Mouse (Mus musculus): ENCODE measurements at regions not wholly inside any gene's neighbourhood (a gene's known extent, or its start where the extent isn't known, plus 50 kb on each side); places are given as distances from the start of the nearest gene placed in this dataset.

DNA sequence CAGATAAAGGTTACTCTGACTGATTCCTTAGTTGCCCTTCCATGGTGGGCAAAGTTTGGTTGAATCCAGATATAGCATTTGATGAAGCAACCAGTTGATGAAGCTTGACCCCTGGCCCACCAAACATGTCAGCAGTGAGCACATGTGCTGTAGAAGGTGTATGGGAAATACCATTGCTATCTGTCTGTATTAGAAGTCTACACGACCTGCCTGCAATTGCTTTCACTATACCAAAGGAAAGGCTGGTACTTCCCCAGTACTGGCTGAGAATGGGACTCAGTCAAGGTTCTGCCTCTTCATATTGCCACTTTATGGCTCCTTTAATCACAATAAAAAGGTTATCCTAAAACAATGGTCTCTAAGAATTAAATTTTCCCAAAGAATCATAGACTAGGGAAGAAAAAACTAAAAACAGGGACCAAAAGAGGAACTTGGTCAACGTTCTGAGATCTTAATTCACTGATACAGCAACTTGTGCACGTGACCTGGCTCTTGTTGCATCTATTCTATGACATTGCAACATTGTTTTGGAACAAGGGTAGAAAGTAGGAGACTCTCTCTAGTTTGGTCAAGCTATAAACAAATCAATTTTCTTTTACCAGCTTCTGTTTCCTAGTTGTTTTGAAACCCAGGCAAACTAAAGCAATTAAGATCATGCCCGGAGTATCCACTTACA lies 284.0 kb downstream of the Rapgef2 start:
- TF ChIP-seq POLR2A (IDR thresholded peaks at IDR 0.05; ENCODE audit: insufficient read depth, low read length) (no peak), EP300 (IDR thresholded peaks at IDR 0.05; ENCODE audit: insufficient read depth, low read depth, low read length) (no peak), CTCF (IDR thresholded peaks at IDR 0.05; ENCODE audit: low read depth, low read length) (no peak)
- no peaks in the 10 kb centered on the region for H3K36me3 ChIP-seq (ENCODE audit: control insufficient read depth, insufficient read depth, low read length, poor library complexity, severe bottlenecking)

DNA sequence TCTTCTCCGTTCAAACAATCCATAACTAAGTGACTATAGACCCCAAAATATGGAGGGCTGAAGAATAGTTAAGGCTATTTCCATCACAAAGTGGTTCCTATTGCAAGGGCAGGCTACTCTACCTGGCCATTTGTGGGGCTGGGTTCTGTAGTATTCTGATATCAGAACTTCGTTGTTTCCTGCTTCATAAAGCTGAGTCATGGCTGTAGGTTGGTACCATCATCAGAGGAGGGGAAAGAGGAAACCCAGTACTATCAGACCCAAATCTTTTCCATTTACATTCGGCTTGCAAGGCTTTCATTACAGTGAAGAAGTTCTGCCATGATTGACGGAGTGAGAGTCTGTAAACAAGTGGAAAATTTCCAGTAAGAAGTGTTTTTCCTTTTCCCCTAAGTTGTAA lies 284.6 kb downstream of the Rapgef2 start:
- Histone ChIP-seq H3K4me3 (ENCODE audit: low read depth, low read length) (no peak overlapping the region), H3K27me3 (ENCODE audit: control insufficient read depth, insufficient read depth, low read length, poor library complexity, severe bottlenecking) (no peaks in the 10 kb centered on the region), H3K9ac (ENCODE audit: low read depth, poor library complexity, severe bottlenecking) (no peak overlapping the region), H3K4me1 (ENCODE audit: control insufficient read depth, insufficient read depth, low read length) (no peaks in the 10 kb centered on the region), H3K36me3 (ENCODE audit: control insufficient read depth, insufficient read depth, low read length, poor library complexity, severe bottlenecking) (no peaks in the 10 kb centered on the region), H3K27ac (ENCODE audit: insufficient read depth, low read length) (no peak overlapping the region), H3K9me3 (replicated peaks; ENCODE audit: control insufficient read depth, insufficient read depth, low read length, poor library complexity, severe bottlenecking) (no peaks in the 10 kb centered on the region)
- no peak for TF ChIP-seq EP300 (IDR thresholded peaks at IDR 0.05; ENCODE audit: insufficient read depth, low read depth, low read length)
- TF ChIP-seq POLR2A (IDR thresholded peaks at IDR 0.05; ENCODE audit: insufficient read depth, low read length), result no peak

More for the DNA sequence above, 284.0 kb downstream of the Rapgef2 start:
- Histone ChIP-seq H3K27ac (ENCODE audit: insufficient read depth, low read length) (no peak overlapping the region), H3K9me3 (replicated peaks; ENCODE audit: control insufficient read depth, insufficient read depth, low read length, poor library complexity, severe bottlenecking) (no peaks in the 10 kb centered on the region), H3K4me3 (ENCODE audit: low read depth, low read length) (no peak overlapping the region), H3K4me1 (ENCODE audit: control insufficient read depth, insufficient read depth, low read length) (no peaks in the 10 kb centered on the region), H3K27me3 (ENCODE audit: control insufficient read depth, insufficient read depth, low read length, poor library complexity, severe bottlenecking) (no peaks in the 10 kb centered on the region), H3K9ac (ENCODE audit: low read depth, poor library complexity, severe bottlenecking) (no peak overlapping the region)

DNA sequence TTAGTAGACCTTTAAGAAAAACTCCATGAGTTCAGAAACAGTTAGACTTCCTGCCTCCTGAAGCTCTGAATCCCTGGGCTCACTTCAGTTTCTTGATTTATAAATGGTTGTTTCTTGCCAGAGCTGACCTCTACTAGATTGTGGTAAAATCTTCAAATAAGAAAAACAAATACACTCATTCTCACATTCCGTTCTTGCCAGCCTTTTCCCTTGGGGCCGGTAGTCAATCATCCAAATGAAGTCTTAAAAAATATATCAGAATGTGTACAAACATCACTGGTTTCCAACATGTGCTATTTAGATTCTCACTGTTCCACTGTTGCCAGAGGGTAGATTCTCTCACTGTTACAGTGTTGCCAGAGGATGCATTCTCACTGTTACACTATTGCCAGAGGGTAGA lies 286.0 kb downstream of the Rapgef2 start:
- Histone ChIP-seq H3K27me3 (ENCODE audit: control insufficient read depth, insufficient read depth, low read length, poor library complexity, severe bottlenecking) (no peaks in the 10 kb centered on the region), H3K36me3 (ENCODE audit: control insufficient read depth, insufficient read depth, low read length, poor library complexity, severe bottlenecking) (no peaks in the 10 kb centered on the region), H3K4me3 (ENCODE audit: low read depth, low read length) (no peak overlapping the region), H3K9ac (ENCODE audit: low read depth, poor library complexity, severe bottlenecking) (no peak overlapping the region), H3K9me3 (replicated peaks; ENCODE audit: control insufficient read depth, insufficient read depth, low read length, poor library complexity, severe bottlenecking) (no peaks in the 10 kb centered on the region), H3K4me1 (ENCODE audit: control insufficient read depth, insufficient read depth, low read length) (no peaks in the 10 kb centered on the region), H3K27ac (ENCODE audit: insufficient read depth, low read length) (no peak overlapping the region)
- TF ChIP-seq POLR2A (IDR thresholded peaks at IDR 0.05; ENCODE audit: insufficient read depth, low read length) (no peak), CTCF (IDR thresholded peaks at IDR 0.05; ENCODE audit: low read depth, low read length) (no peak), EP300 (IDR thresholded peaks at IDR 0.05; ENCODE audit: insufficient read depth, low read depth, low read length) (no peak)

- no peak overlapping the region for H3K27ac ChIP-seq (ENCODE audit: insufficient read depth, low read length)
These were observed 286.5 kb downstream of the Rapgef2 start for GRCm38 (mm10) chr3:78999803-79000202.

GRCm38 (mm10) chr3:78988120-78988519 lies 298.2 kb downstream of the Rapgef2 start:
- Histone ChIP-seq H3K4me1 (ENCODE audit: control insufficient read depth, insufficient read depth, low read length) (no peaks in the 10 kb centered on the region), H3K27ac (ENCODE audit: insufficient read depth, low read length) (no peak overlapping the region), H3K9ac (ENCODE audit: low read depth, poor library complexity, severe bottlenecking) (no peak overlapping the region), H3K9me3 (replicated peaks; ENCODE audit: control insufficient read depth, insufficient read depth, low read length, poor library complexity, severe bottlenecking) (no peaks in the 10 kb centered on the region), H3K36me3 (ENCODE audit: control insufficient read depth, insufficient read depth, low read length, poor library complexity, severe bottlenecking) (no peaks in the 10 kb centered on the region), H3K4me3 (ENCODE audit: low read depth, low read length) (no peak overlapping the region), H3K27me3 (ENCODE audit: control insufficient read depth, insufficient read depth, low read length, poor library complexity, severe bottlenecking) (no peaks in the 10 kb centered on the region)
- TF ChIP-seq POLR2A (IDR thresholded peaks at IDR 0.05; ENCODE audit: insufficient read depth, low read length) (no peak), CTCF (IDR thresholded peaks at IDR 0.05; ENCODE audit: low read depth, low read length) (no peak), EP300 (IDR thresholded peaks at IDR 0.05; ENCODE audit: insufficient read depth, low read depth, low read length) (no peak)

More at GRCm38 (mm10) chr3:78999803-79000202, 286.5 kb downstream of the Rapgef2 start:
- TF ChIP-seq POLR2A (IDR thresholded peaks at IDR 0.05; ENCODE audit: insufficient read depth, low read length), result no peak
- TF ChIP-seq EP300 (IDR thresholded peaks at IDR 0.05; ENCODE audit: insufficient read depth, low read depth, low read length), result no peak
- H3K36me3 ChIP-seq (ENCODE audit: control insufficient read depth, insufficient read depth, low read length, poor library complexity, severe bottlenecking), result no peaks in the 10 kb centered on the region
- H3K4me1 ChIP-seq (ENCODE audit: control insufficient read depth, insufficient read depth, low read length), result no peaks in the 10 kb centered on the region
- H3K9ac ChIP-seq (ENCODE audit: low read depth, poor library complexity, severe bottlenecking), result no peak overlapping the region
- no peak overlapping the region for H3K4me3 ChIP-seq (ENCODE audit: low read depth, low read length)
- H3K9me3 ChIP-seq (replicated peaks; ENCODE audit: control insufficient read depth, insufficient read depth, low read length, poor library complexity, severe bottlenecking), result no peaks in the 10 kb centered on the region
- no peaks in the 10 kb centered on the region for H3K27me3 ChIP-seq (ENCODE audit: control insufficient read depth, insufficient read depth, low read length, poor library complexity, severe bottlenecking)

GRCm38 (mm10) chr3:78986726-78987125 lies 299.6 kb downstream of the Rapgef2 start:
- no peak overlapping the region for H3K4me3 ChIP-seq (ENCODE audit: low read depth, low read length)
- H3K27me3 ChIP-seq (ENCODE audit: control insufficient read depth, insufficient read depth, low read length, poor library complexity, severe bottlenecking), result no peaks in the 10 kb centered on the region
- no peaks in the 10 kb centered on the region for H3K36me3 ChIP-seq (ENCODE audit: control insufficient read depth, insufficient read depth, low read length, poor library complexity, severe bottlenecking)
- H3K27ac ChIP-seq (ENCODE audit: insufficient read depth, low read length), result no peak overlapping the region
- no peak overlapping the region for H3K9ac ChIP-seq (ENCODE audit: low read depth, poor library complexity, severe bottlenecking)
- no peaks in the 10 kb centered on the region for H3K9me3 ChIP-seq (replicated peaks; ENCODE audit: control insufficient read depth, insufficient read depth, low read length, poor library complexity, severe bottlenecking)
- no peaks in the 10 kb centered on the region for H3K4me1 ChIP-seq (ENCODE audit: control insufficient read depth, insufficient read depth, low read length)
- no peak for TF ChIP-seq POLR2A (IDR thresholded peaks at IDR 0.05; ENCODE audit: insufficient read depth, low read length)
- no peak for TF ChIP-seq EP300 (IDR thresholded peaks at IDR 0.05; ENCODE audit: insufficient read depth, low read depth, low read length)
- no peak for TF ChIP-seq CTCF (IDR thresholded peaks at IDR 0.05; ENCODE audit: low read depth, low read length)

Data from ES-Bruce4 (cell line).